Mouse (Mus musculus): ENCODE results near the gene Crlf2. TPM values are rescaled to one million over a fixed set of nuclear protein-coding genes. Genes with fewer than 3 reads are reported as not detected.

Crlf2 gene
- total RNA-seq (2023; ENCODE audit: inconsistent age): 98.6 to 104 TPM (median 100 TPM) in 4 replicates

DNA sequence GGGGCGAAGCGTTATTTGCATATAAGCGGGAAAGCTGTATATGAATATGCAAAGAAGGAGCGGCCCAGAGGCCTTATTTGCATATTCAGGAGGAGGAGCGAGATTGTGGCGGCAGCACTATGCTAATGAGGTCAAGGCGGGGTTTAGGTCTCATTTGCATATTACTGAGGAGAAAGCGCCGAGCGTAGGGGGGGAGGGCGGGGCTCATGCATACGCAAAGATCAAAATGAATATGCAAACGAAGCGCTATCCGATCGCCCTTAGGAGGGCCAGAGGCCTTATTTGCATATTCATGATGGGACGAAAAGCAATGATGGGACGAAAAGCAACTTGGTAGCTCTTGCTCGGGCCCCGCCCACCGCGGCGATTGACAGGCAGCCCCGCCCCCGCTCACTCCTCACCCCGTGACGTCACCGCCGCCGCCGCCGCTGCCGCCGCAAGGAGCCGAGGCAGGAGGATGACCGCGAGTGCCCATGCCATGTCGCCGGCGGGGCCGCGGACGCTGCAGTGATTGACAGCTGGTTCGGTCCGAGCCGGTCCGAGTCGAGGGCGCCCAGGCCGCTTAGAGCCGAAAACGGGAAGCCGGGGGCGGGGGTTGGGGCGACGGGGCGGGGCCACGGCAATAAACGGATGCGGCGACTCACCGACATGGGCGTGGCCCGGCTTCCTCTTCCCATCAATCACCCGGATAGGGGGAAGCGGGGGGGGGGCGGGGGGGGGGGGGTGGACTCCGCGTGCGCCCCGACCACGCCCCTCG, at the start of gene Crlf2:
Gene Crlf2, minus strand, starts transcription at position 590 of the 757 bp plus-strand sequence.

Other genes starting within 250 kb of the Crlf2 start
- not detected in 4 replicates for gene Vmn2r16, start 228.8 kb downstream of the Crlf2 start, total RNA-seq (2023; ENCODE audit: inconsistent age)
- not detected in 4 replicates for gene Vmn2r17, start 139.3 kb downstream of the Crlf2 start, total RNA-seq (2023; ENCODE audit: inconsistent age)
- gene 5430403G16Rik, start 132.0 kb upstream of the Crlf2 start, total RNA-seq (2023; ENCODE audit: inconsistent age): 3.7 to 4.1 TPM (median 3.7 TPM) in 4 replicates
- gene 4930522L14Rik, start 192.9 kb upstream of the Crlf2 start, total RNA-seq (2023; ENCODE audit: inconsistent age): 14.1 to 15.2 TPM (median 14.7 TPM) in 4 replicates